Mouse (Mus musculus) spleen, adult 2 months (tissue): ENCODE measurements around the gene Prrt2.

Experiments
- CTCF ChIP-seq: fragments of 200-500 bp; IDR thresholded peaks from 2 replicates; pipeline ENCODE4 v1.5.1; 2011; ENCODE audit warnings: mild to moderate bottlenecking, inconsistent platforms; ENCODE audit not compliant: insufficient read depth, insufficient read length, insufficient replicate concordance; ENCODE audit errors: extremely low read depth
- POLR2A ChIP-seq: fragments of 200-500 bp; IDR thresholded peaks from 2 replicates; pipeline ENCODE4 v1.6.1; 2011; ENCODE audit warnings: low read depth, low read length, inconsistent platforms

GRCm38 (mm10) chr7:127031244-127031643 is 10.2 kb upstream of the Prrt2 start:
- TF ChIP-seq CTCF (no peak), POLR2A (no peak)
